Mouse (Mus musculus) liver, adult 2 months (tissue): ENCODE results near the gene Csnk1g2.

Source experiments
- CTCF ChIP-seq: fragments of 200-500 bp; IDR thresholded peaks from 2 replicates; pipeline ENCODE4 v1.5.1; 2011; ENCODE audit warnings: low read depth, low read length, control low read depth
- POLR2A ChIP-seq: fragments of 200-500 bp; IDR thresholded peaks from 2 replicates; pipeline ENCODE4 v1.6.1; 2011; ENCODE audit warnings: low read length, control low read depth; ENCODE audit not compliant: insufficient read depth; ENCODE audit errors: extremely low read depth

DNA sequence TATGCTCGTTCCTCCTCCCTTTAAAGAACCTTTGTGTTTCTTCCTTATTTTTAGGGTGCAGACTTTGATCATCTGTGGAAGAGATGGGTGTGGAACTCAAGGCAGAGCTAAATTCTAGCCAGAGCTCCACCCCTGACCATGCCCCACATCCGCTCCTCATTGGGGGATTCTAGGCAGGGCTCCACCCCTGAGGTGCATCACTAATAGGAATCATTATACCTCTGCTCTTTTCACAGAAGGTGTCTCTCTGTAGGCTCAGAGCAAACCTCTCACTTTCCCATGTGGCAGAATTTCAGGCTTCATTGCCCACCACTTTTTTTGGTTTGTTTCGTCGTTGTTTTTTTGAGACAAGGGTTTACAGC lies 36.2 kb downstream of the Csnk1g2 start:
- TF ChIP-seq POLR2A (no peak), CTCF (no peak)
